Mouse (Mus musculus) erythroblast, embryonic 14.5 days (primary cell): ENCODE results near the gene Tmem107. TPM values are rescaled to one million over a fixed set of nuclear protein-coding genes. Genes with fewer than 3 reads are reported as not detected.

Experiments used
- H3K27me3 ChIP-seq: 2 replicates; pipeline ENCODE4 v1.6.1; 2012; ENCODE audit warnings: inconsistent platforms; ENCODE audit not compliant: control insufficient read depth
- H3K36me3 ChIP-seq: 2 replicates; pipeline ENCODE4 v1.6.1; 2012; ENCODE audit warnings: mild to moderate bottlenecking, inconsistent platforms; ENCODE audit not compliant: control insufficient read depth
- H3K4me1 ChIP-seq: 2 replicates; pipeline ENCODE4 v1.6.1; 2012; ENCODE audit warnings: inconsistent platforms; ENCODE audit not compliant: control insufficient read depth
- H3K4me3 ChIP-seq: replicated peaks from 2 replicates; pipeline ENCODE3; 2012; ENCODE audit warnings: moderate library complexity, mild to moderate bottlenecking, inconsistent platforms
- H3K9me3 ChIP-seq: 2 replicates; pipeline ENCODE4 v1.6.1; 2012; ENCODE audit warnings: low read length, inconsistent platforms, mixed read lengths; ENCODE audit not compliant: control insufficient read depth
- GATA1 ChIP-seq: IDR thresholded peaks from 2 replicates; pipeline ENCODE4 v1.6.1; 2012; ENCODE audit warnings: low read length, inconsistent platforms, mixed read lengths
- TAL1 ChIP-seq: IDR thresholded peaks from 3 replicates; pipeline ENCODE4 v1.6.1; 2012; ENCODE audit warnings: low read length, inconsistent platforms, mixed read lengths
- polyA plus RNA-seq: library from polyadenylated mRNA; stranded (reverse); fragments of >175 nt; gene quantifications from 2 replicates; pipeline ENCODE4 v1.2.3, GENCODE M21; 2012

Tmem107 gene
- polyA plus RNA-seq, 1 experiment: 10.0 TPM

- Histone ChIP-seq H3K27me3 (peaks cover 87% of the 10 kb centered on the region), H3K9me3 (no peaks in the 10 kb centered on the region; the same call in 1 of the 2 replicates), H3K4me1 (peaks cover 65% of the 10 kb centered on the region), H3K4me3 (peak overlapping the region; percentile 76), H3K36me3 (no peaks in the 10 kb centered on the region)
- TF ChIP-seq TAL1 (no peak), GATA1 (peak; percentile 49)
Measured at GRCm38 (mm10) chr11:69118765-69119164, 48.2 kb downstream of the Tmem107 start.

GRCm38 (mm10) chr11:69119446-69120155 lies 49.0 kb downstream of the Tmem107 start:
- Histone ChIP-seq H3K36me3 (no peaks in the 10 kb centered on the region), H3K4me1 (peaks cover 69% of the 10 kb centered on the region), H3K9me3 (no peaks in the 10 kb centered on the region; the same call in 1 of the 2 replicates), H3K27me3 (peaks cover 78% of the 10 kb centered on the region), H3K4me3 (no peak overlapping the region)
- TF ChIP-seq TAL1: no peak
- TF ChIP-seq GATA1: no peak

- Histone ChIP-seq H3K4me3 (peak within 1 kb of the TSS; percentile 82), H3K9me3 (no peaks in the 10 kb centered on the region; the same call in 1 of the 2 replicates), H3K27me3 (peaks cover 72% of the 10 kb centered on the region), H3K4me1 (peaks cover 72% of the 10 kb centered on the region), H3K36me3 (no peaks in the 10 kb centered on the region)
- no peak for TF ChIP-seq TAL1
- TF ChIP-seq GATA1: no peak
Measured at GRCm38 (mm10) chr11:69120221-69121000, 49.8 kb downstream of the Tmem107 start, which contains the start of gene Hes7. TSS of gene Hes7 (plus strand) at chr11:69120404.

GRCm38 (mm10) chr11:69121001-69121740 lies 50.6 kb downstream of the Tmem107 start:
- Histone ChIP-seq H3K4me1 (peaks cover 79% of the 10 kb centered on the region), H3K27me3 (peaks cover 66% of the 10 kb centered on the region), H3K36me3 (no peaks in the 10 kb centered on the region), H3K9me3 (no peaks in the 10 kb centered on the region; the same call in 1 of the 2 replicates), H3K4me3 (peak overlapping the region; percentile 82)
- TF ChIP-seq GATA1 (no peak), TAL1 (no peak)

- Histone ChIP-seq H3K4me3 (peak overlapping the region; percentile 82), H3K9me3 (no peaks in the 10 kb centered on the region; the same call in 1 of the 2 replicates), H3K36me3 (no peaks in the 10 kb centered on the region), H3K27me3 (peaks cover 64% of the 10 kb centered on the region), H3K4me1 (peaks cover 83% of the 10 kb centered on the region)
- TF ChIP-seq TAL1 (no peak), GATA1 (no peak)
Measured at GRCm38 (mm10) chr11:69121741-69122335, 51.2 kb downstream of the Tmem107 start.

GRCm38 (mm10) chr11:69122336-69122951 lies 51.8 kb downstream of the Tmem107 start, which contains the start of gene 9130213A22Rik:
TSS of gene 9130213A22Rik (minus strand) at chr11:69122589.
- H3K36me3 ChIP-seq: no peaks in the 10 kb centered on the region
- H3K4me1 ChIP-seq: peaks cover 81% of the 10 kb centered on the region
- peak within 1 kb of the TSS; percentile 82 for H3K4me3 ChIP-seq
- H3K27me3 ChIP-seq: peaks cover 63% of the 10 kb centered on the region
- TF ChIP-seq TAL1 (no peak), GATA1 (no peak)
- no peaks in the 10 kb centered on the region; the same call in 1 of the 2 replicates for H3K9me3 ChIP-seq

Other genes with a start within 250 kb of the Tmem107 start
- 6.3 and 6.6 TPM in 2 replicates for gene Ndel1, start 198.9 kb upstream of the Tmem107 start, polyA plus RNA-seq
- gene Rnf222, start 182.3 kb upstream of the Tmem107 start, polyA plus RNA-seq: 0.01 TPM in 1 of 2 replicates, not detected in the other
- gene Rpl26, start 169.2 kb upstream of the Tmem107 start, polyA plus RNA-seq: 7.0 and 11.1 TPM in 2 replicates
- gene Odf4, start 143.7 kb upstream of the Tmem107 start, polyA plus RNA-seq: not detected in 2 replicates
- gene Arhgef15, start 113.3 kb upstream of the Tmem107 start, polyA plus RNA-seq: not detected in 2 replicates
- not detected in 2 replicates for gene Slc25a35, start 102.7 kb upstream of the Tmem107 start, polyA plus RNA-seq
- gene Rangrf, start 95.6 kb upstream of the Tmem107 start, polyA plus RNA-seq: 0.13 and 0.15 TPM in 2 replicates
- gene Pfas, start 62.3 kb upstream of the Tmem107 start, polyA plus RNA-seq: 0.78 and 0.81 TPM in 2 replicates
- 13.5 and 27.1 TPM in 2 replicates for gene Ctc1, start 54.9 kb upstream of the Tmem107 start, polyA plus RNA-seq
- 20.3 and 26.6 TPM in 2 replicates for gene Aurkb, start 25.2 kb upstream of the Tmem107 start, polyA plus RNA-seq
- gene Borcs6, start 11.1 kb upstream of the Tmem107 start, polyA plus RNA-seq: 2.0 and 2.4 TPM in 2 replicates
- gene Vamp2, start 17.7 kb downstream of the Tmem107 start, polyA plus RNA-seq: 7.9 and 9.1 TPM in 2 replicates
- 1.4 and 1.5 TPM in 2 replicates for gene Per1, start 24.4 kb downstream of the Tmem107 start, polyA plus RNA-seq
- 0.05 TPM in 1 of 2 replicates, not detected in the other for gene Hes7, start 49.6 kb downstream of the Tmem107 start, polyA plus RNA-seq
- not detected in 2 replicates for gene 9130213A22Rik, start 51.8 kb downstream of the Tmem107 start, polyA plus RNA-seq
- 0.01 TPM in 1 of 2 replicates, not detected in the other for gene Aloxe3, start 55.1 kb downstream of the Tmem107 start, polyA plus RNA-seq
- not detected in 2 replicates for gene Alox12b, start 86.2 kb downstream of the Tmem107 start, polyA plus RNA-seq
- not detected in 2 replicates for gene Alox8, start 127.0 kb downstream of the Tmem107 start, polyA plus RNA-seq
- not detected in 2 replicates for gene Gucy2e, start 166.2 kb downstream of the Tmem107 start, polyA plus RNA-seq